9 mouse cellular contexts compared by ENCODE assay signal in genomic region chr15:86091998-86092670, GRCm38 (mm10). TPM values are rescaled to one million over a fixed set of nuclear protein-coding genes. Genes with fewer than 3 reads are reported as not detected.
A peak's percentile ranks its signal among the peaks of the same experiment; 100 is the strongest.
DNase-seq lines count a peak whose midpoint lies in the region; ATAC-seq lines count a peak whose summit lies in the region.
"Had no signal": no experiment of that assay in that cellular context is flagged by ENCODE, and none has a peak within 500 bp of the region (broad histone marks: within the 10 kb centered on the region; RNA-seq: fewer than 3 reads in every experiment).

No protein-coding gene starts in this region.

- no peak for ATAC-seq in kidney, embryonic 15.5 days (replicated peaks; ENCODE audit: low FRiP score)
- ATAC-seq in lung, embryonic 15.5 days (ENCODE audit: borderline replicate concordance, extremely low read depth, low FRiP score, low TSS enrichment): no peak

- no peaks in the 10 kb centered on the region for H3K27me3 ChIP-seq in kidney, embryonic 15.5 days
- no peaks in the 10 kb centered on the region for H3K27me3 ChIP-seq in lung, embryonic 15.5 days

- H3K4me2 ChIP-seq in kidney, embryonic 15.5 days: no peak overlapping the region
- no peak overlapping the region for H3K4me2 ChIP-seq in lung, embryonic 15.5 days
- H3K4me2 ChIP-seq: midbrain, embryonic 11.5 days had no signal

- DNase-seq in cerebellum, postnatal 25 days: peak; percentile 54 to 71
- no peak for DNase-seq in cerebellum, adult 8-10 months
- DNase-seq in right cerebral cortex, postnatal 4 days: no peak
- DNase-seq in embryo, embryonic 11 days: no peak
- no peak for DNase-seq in urinary bladder, adult 2 months (ENCODE audit: low spot score)

- H3K4me3 ChIP-seq in brown adipose tissue, adult 24 weeks (ENCODE audit: insufficient read depth, low read depth, low read length): no peak overlapping the region
- no peak overlapping the region for H3K4me3 ChIP-seq in kidney, embryonic 15.5 days (replicated peaks)
- no peak overlapping the region for H3K4me3 ChIP-seq in lung, embryonic 15.5 days

- H3K9me3 ChIP-seq in kidney, embryonic 15.5 days (replicated peaks): no peaks in the 10 kb centered on the region
- H3K9me3 ChIP-seq in lung, embryonic 15.5 days: no peaks in the 10 kb centered on the region

- peak overlapping the region; percentile 65 for H3K27ac ChIP-seq in brown adipose tissue, adult 24 weeks (replicated peaks; ENCODE audit: low read depth, low read length)
- H3K27ac ChIP-seq in kidney, embryonic 15.5 days: peak overlapping the region; percentile 91
- peak overlapping the region; percentile 70 for H3K27ac ChIP-seq in lung, embryonic 15.5 days

- peaks cover 8% of the 10 kb centered on the region for H3K36me3 ChIP-seq in kidney, embryonic 15.5 days
- no peaks in the 10 kb centered on the region for H3K36me3 ChIP-seq in lung, embryonic 15.5 days

- H3K9ac ChIP-seq in kidney, embryonic 15.5 days: no peak overlapping the region
- no peak overlapping the region for H3K9ac ChIP-seq in lung, embryonic 15.5 days

- peaks cover 42% of the 10 kb centered on the region for H3K4me1 ChIP-seq in brown adipose tissue, adult 24 weeks (ENCODE audit: control insufficient read depth, insufficient read depth, insufficient read length, low read length)
- H3K4me1 ChIP-seq in kidney, embryonic 15.5 days: peaks cover 67% of the 10 kb centered on the region
- peaks cover 49% of the 10 kb centered on the region for H3K4me1 ChIP-seq in lung, embryonic 15.5 days

- WGBS in kidney, embryonic 15.5 days: 78% methylated on average over 12 of the region's 12 CpGs
- 66% methylated on average over 12 of the region's 12 CpGs for WGBS in lung, embryonic 15.5 days

RNA-seq across cellular contexts. Expression of gene Gramd4, which starts 34.6 kb away (rescaled TPM):
- polyA plus RNA-seq in brown adipose tissue, adult 24 weeks (2012; ENCODE audit: insufficient read depth, insufficient read length, missing spikeins): 12.1 and 13.5 TPM in 2 replicates
- polyA plus RNA-seq in kidney, embryonic 15.5 days (2015; fragmentation: Nextera tagmentation; extraction: Ambion mirVana): 14.1 and 17.4 TPM in 2 replicates
- 12.9 and 14.6 TPM in 2 replicates for polyA plus RNA-seq in lung, embryonic 15.5 days (2015; fragmentation: Nextera tagmentation; extraction: Ambion mirVana)
- polyA plus RNA-seq in urinary bladder, adult 2 months (2012; rRNA removed): 13.2 and 17.5 TPM in 2 replicates

RNA-seq across cellular contexts. Expression of gene Celsr1, which starts 58.6 kb away (rescaled TPM):
- 0.20 TPM in 1 of 2 replicates, not detected in the other for polyA plus RNA-seq in brown adipose tissue, adult 24 weeks (2012; ENCODE audit: insufficient read depth, insufficient read length, missing spikeins)
- 3.7 and 3.9 TPM in 2 replicates for polyA plus RNA-seq in kidney, embryonic 15.5 days (2015; fragmentation: Nextera tagmentation; extraction: Ambion mirVana)
- 4.3 and 4.8 TPM in 2 replicates for polyA plus RNA-seq in lung, embryonic 15.5 days (2015; fragmentation: Nextera tagmentation; extraction: Ambion mirVana)
- polyA plus RNA-seq in urinary bladder, adult 2 months (2012; rRNA removed): 0.80 and 1.0 TPM in 2 replicates

Comparison
In these comparisons a context has a peak if more than half of its experiments do, and no peak if none do; other contexts are left out.
1. DNase-seq: peak in cerebellum, postnatal 25 days (2 of 2); none in cerebellum, adult 8-10 months (single experiment), right cerebral cortex, postnatal 4 days (single experiment), embryo, embryonic 11 days (single experiment) and urinary bladder, adult 2 months (single experiment).
2. Peak in every context shown above with its lines, with median percentiles within 50 percentile points of each other: H3K27ac ChIP-seq.